Mouse (Mus musculus): ENCODE data around the gene Il3. TPM values are rescaled to one million over a fixed set of nuclear protein-coding genes. Genes with fewer than 3 reads are reported as not detected.
"Not testable (repeated sequence)": the region's sequence is repeated elsewhere in the genome, so short reads cannot be mapped to it uniquely, and the experiment has no call there.

Gene Il3
- polyA plus RNA-seq, 1 experiment: not detected

DNA sequence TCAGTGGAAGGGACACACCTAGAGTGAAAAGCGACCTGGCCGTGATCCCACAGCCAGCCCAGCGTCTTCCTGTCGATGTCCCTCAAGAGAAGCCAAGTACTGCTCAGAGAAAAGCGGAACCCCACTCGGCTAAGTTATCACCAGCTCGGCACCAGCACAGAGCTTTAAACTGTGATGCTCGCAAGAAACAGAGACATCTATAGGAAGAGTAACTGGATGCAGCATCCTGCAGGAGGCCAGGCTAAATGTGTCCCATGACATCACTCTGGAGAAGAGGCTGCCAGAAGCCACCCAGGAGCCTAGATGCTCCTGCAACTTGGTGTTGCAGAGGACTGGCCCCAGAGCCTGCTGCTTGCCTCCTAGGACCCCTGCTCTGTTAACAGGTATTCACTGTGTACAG lies 34.9 kb upstream of the Il3 start:
- H3K27ac ChIP-seq (ENCODE audit: insufficient read depth, low read length): no peak overlapping the region
- WGBS: 86% methylated on average over 8 of the region's 8 CpGs
- TF ChIP-seq CTCF (IDR thresholded peaks at IDR 0.05; ENCODE audit: extremely low read depth, insufficient read depth, insufficient read length, insufficient replicate concordance) (no peak), POLR2A (IDR thresholded peaks at IDR 0.05; ENCODE audit: low read depth, low read length) (no peak)
- H3K4me1 ChIP-seq (ENCODE audit: control insufficient read depth, insufficient read depth, insufficient read length): peaks cover 5% of the 10 kb centered on the region; the same call in 1 of the 2 replicates
- H3K36me3 ChIP-seq (ENCODE audit: control insufficient read depth, insufficient read depth, low read length): no peaks in the 10 kb centered on the region
- no peak for DNase-seq (ENCODE audit: low read depth in 1 of 2, low spot score in 2 of 2)
- peaks cover 12% of the 10 kb centered on the region for H3K27me3 ChIP-seq (ENCODE audit: control insufficient read depth, insufficient read depth, low read length)
- no peak overlapping the region for H3K4me3 ChIP-seq (ENCODE audit: extremely low read depth, insufficient read depth, insufficient read length)

DNA sequence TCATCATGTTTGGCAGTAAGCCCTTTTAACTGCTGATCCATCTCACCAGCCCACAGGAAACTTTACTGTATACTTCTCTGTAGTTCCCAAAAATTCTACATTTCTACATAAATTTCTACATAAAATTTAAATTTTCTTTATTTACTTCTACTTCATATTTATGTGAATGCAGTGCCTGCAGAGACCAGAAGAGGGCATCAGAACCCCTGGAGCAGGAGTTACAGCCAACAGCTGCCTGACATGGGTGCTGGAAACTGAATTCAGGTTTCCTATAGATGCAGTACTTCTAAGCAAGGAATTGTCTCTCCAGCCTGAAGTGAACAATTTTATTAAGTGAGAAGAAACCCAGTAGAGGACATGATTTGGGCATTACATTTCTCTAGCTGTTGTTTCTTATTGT lies 31.7 kb upstream of the Il3 start:
- Histone ChIP-seq H3K4me3 (ENCODE audit: extremely low read depth, insufficient read depth, insufficient read length) (no peak overlapping the region), H3K27me3 (ENCODE audit: control insufficient read depth, insufficient read depth, low read length) (peaks cover 5% of the 10 kb centered on the region), H3K36me3 (ENCODE audit: control insufficient read depth, insufficient read depth, low read length) (no peaks in the 10 kb centered on the region), H3K4me1 (ENCODE audit: control insufficient read depth, insufficient read depth, insufficient read length) (peaks cover under 1% of the 10 kb centered on the region; the same call in 1 of the 2 replicates), H3K27ac (ENCODE audit: insufficient read depth, low read length) (no peak overlapping the region)
- no peak for DNase-seq (ENCODE audit: low read depth in 1 of 2, low spot score in 2 of 2)
- TF ChIP-seq CTCF (IDR thresholded peaks at IDR 0.05; ENCODE audit: extremely low read depth, insufficient read depth, insufficient read length, insufficient replicate concordance): no peak
- no peak for TF ChIP-seq POLR2A (IDR thresholded peaks at IDR 0.05; ENCODE audit: low read depth, low read length)

DNA sequence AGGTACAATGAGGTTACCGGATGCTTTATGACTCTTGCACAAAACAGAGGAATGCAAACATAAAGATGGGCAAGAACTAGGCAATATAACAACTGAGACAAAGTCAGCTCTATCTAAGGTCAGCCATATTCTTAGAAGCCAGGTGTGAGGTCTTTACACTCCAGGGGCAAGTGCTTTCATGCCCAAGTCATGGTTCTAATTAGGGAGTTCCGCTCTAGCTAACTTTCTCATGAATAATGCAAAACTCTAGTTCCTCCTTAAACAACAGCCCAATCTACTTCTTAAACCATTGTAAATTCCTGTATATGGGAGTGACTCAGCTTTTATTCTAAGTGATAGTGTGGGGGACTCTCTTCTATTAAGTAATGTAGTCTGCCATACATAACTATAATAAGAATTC lies 30.4 kb upstream of the Il3 start:
- not testable (repeated sequence) for H3K4me3 ChIP-seq (ENCODE audit: extremely low read depth, insufficient read depth, insufficient read length); H3K4me1 ChIP-seq (ENCODE audit: control insufficient read depth, insufficient read depth, insufficient read length); H3K36me3 ChIP-seq (ENCODE audit: control insufficient read depth, insufficient read depth, low read length); H3K27me3 ChIP-seq (ENCODE audit: control insufficient read depth, insufficient read depth, low read length); DNase-seq (ENCODE audit: low read depth in 1 of 2, low spot score in 2 of 2); H3K27ac ChIP-seq (ENCODE audit: insufficient read depth, low read length)
- 94% methylated on average over 2 of the region's 2 CpGs for WGBS

DNA sequence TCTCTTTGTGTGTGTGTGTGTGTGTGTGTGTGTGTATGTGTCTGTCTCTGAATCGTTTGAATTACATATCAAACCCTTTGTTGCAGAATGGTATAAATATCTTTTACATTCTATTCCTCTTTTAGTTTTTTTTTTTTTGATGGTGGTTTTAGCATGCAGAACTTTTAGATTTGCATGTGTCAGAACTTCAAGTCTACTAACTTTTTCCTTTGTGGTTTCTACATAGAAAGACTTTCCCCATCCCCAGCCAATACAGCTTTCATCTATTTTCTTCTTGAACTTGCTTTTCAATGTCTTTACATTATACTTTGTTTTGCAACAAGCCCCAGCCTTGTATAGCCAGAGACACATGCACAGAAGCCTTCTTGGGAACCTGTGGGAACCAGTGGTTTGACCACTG lies 29.7 kb upstream of the Il3 start:
- no peak overlapping the region for H3K27ac ChIP-seq (ENCODE audit: insufficient read depth, low read length)
- DNase-seq (ENCODE audit: low read depth in 1 of 2, low spot score in 2 of 2): no peak
- no peaks in the 10 kb centered on the region for H3K4me1 ChIP-seq (ENCODE audit: control insufficient read depth, insufficient read depth, insufficient read length)
- no peaks in the 10 kb centered on the region for H3K36me3 ChIP-seq (ENCODE audit: control insufficient read depth, insufficient read depth, low read length)
- H3K27me3 ChIP-seq (ENCODE audit: control insufficient read depth, insufficient read depth, low read length): no peaks in the 10 kb centered on the region
- no peak for TF ChIP-seq POLR2A (IDR thresholded peaks at IDR 0.05; ENCODE audit: low read depth, low read length)
- no peak for TF ChIP-seq CTCF (IDR thresholded peaks at IDR 0.05; ENCODE audit: extremely low read depth, insufficient read depth, insufficient read length, insufficient replicate concordance)
- H3K4me3 ChIP-seq (ENCODE audit: extremely low read depth, insufficient read depth, insufficient read length): no peak overlapping the region
- 65% methylated on average over 1 of the region's 1 CpGs for WGBS

DNA sequence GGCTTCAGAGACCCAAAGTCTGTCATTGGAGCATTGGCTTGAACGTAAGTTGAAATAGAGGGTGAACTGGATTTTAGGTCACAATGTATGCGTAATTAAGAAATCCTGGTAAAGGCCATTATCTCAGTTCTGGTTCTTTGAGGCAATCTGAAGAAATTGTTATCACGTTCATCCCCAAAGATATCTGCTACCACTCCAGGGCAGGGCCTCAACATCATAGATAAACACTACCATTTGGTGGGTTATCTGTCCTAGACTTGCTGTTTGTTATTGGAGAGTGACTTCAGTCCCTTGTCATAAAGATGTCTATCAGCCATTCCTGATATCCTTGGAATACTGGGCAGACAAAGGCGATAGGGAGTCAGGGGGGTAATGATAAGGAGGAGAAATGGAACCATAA lies 28.9 kb upstream of the Il3 start:
- H3K36me3 ChIP-seq (ENCODE audit: control insufficient read depth, insufficient read depth, low read length): no peaks in the 10 kb centered on the region
- no peak for TF ChIP-seq CTCF (IDR thresholded peaks at IDR 0.05; ENCODE audit: extremely low read depth, insufficient read depth, insufficient read length, insufficient replicate concordance)
- TF ChIP-seq POLR2A (IDR thresholded peaks at IDR 0.05; ENCODE audit: low read depth, low read length): no peak
- no peaks in the 10 kb centered on the region for H3K4me1 ChIP-seq (ENCODE audit: control insufficient read depth, insufficient read depth, insufficient read length)
- no peak for DNase-seq (ENCODE audit: low read depth in 1 of 2, low spot score in 2 of 2)
- no peak overlapping the region for H3K4me3 ChIP-seq (ENCODE audit: extremely low read depth, insufficient read depth, insufficient read length)
- 89% methylated on average over 4 of the region's 4 CpGs for WGBS
- H3K27ac ChIP-seq (ENCODE audit: insufficient read depth, low read length): no peak overlapping the region
- H3K27me3 ChIP-seq (ENCODE audit: control insufficient read depth, insufficient read depth, low read length): no peaks in the 10 kb centered on the region

DNA sequence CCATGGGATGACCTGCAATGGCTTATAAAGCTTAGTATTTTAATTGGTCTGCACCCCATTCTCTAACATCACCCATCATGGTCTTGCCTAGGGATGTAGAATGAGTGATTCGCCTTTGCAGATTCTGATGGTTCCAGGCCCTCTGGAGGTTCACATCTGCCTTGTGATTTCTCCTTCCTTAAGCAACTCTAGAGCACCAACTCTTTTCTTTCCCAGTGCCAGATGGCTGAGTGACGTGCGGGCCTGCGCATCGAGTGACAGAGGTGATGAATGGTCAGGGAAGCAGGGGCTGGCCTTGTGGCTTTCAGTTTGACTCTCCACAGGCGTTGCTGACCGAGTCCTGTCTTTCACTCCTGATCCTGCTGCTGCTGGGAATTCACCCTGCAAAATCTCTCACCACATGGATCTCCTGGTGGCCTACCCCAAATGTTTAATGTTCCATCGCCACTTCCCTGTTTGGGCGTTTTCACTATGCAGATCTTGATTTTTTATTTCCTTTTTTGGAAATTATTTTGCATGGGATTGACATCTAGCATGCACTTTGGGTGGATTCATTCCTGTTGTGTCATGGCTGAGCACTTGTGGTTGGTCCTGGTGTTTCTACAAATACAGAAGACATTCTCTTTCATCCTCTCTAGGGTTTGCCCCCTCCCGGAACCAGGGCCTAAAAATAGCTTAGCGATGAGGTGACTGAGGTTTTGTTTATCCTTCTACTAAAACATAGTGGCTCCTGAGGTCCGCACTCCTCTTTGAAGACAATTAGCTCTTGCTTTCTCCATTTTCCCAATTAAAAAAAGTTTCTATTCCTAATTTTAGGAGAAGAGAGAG lies 27.1 kb upstream of the Il3 start:
- no peaks in the 10 kb centered on the region for H3K4me1 ChIP-seq (ENCODE audit: control insufficient read depth, insufficient read depth, insufficient read length)
- H3K27me3 ChIP-seq (ENCODE audit: control insufficient read depth, insufficient read depth, low read length): no peaks in the 10 kb centered on the region
- WGBS: 59% methylated on average over 12 of the region's 12 CpGs
- H3K27ac ChIP-seq (ENCODE audit: insufficient read depth, low read length): no peak overlapping the region
- no peak for DNase-seq (ENCODE audit: low read depth in 1 of 2, low spot score in 2 of 2)
- H3K36me3 ChIP-seq (ENCODE audit: control insufficient read depth, insufficient read depth, low read length): no peaks in the 10 kb centered on the region
- H3K4me3 ChIP-seq (ENCODE audit: extremely low read depth, insufficient read depth, insufficient read length): no peak overlapping the region
- TF ChIP-seq CTCF (IDR thresholded peaks at IDR 0.05; ENCODE audit: extremely low read depth, insufficient read depth, insufficient read length, insufficient replicate concordance) (no peak), POLR2A (IDR thresholded peaks at IDR 0.05; ENCODE audit: low read depth, low read length) (no peak)

DNA sequence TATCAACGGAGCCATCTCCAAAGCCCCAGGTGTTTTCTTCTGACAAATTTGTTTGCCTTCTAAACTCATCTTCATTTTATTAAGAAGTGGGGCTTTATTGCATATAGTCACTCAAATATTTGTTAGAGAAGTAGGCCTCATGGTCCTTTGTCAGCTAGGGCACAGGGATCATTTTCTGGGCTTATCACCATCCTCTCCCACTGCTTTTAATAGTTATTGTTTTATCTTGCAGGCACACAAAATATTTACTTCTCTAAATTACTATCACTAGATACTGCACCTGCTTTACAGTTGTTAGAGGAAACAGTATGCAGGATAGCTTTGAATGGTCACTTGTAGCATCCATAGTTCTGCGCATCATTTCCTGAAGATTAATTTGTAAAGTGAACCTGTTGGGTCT lies 25.1 kb upstream of the Il3 start:
- H3K27me3 ChIP-seq (ENCODE audit: control insufficient read depth, insufficient read depth, low read length): no peaks in the 10 kb centered on the region
- H3K27ac ChIP-seq (ENCODE audit: insufficient read depth, low read length): no peak overlapping the region
- DNase-seq (ENCODE audit: low read depth in 1 of 2, low spot score in 2 of 2): no peak
- no peak overlapping the region for H3K4me3 ChIP-seq (ENCODE audit: extremely low read depth, insufficient read depth, insufficient read length)
- WGBS: 78% methylated on average over 2 of the region's 2 CpGs
- TF ChIP-seq POLR2A (IDR thresholded peaks at IDR 0.05; ENCODE audit: low read depth, low read length) (no peak), CTCF (IDR thresholded peaks at IDR 0.05; ENCODE audit: extremely low read depth, insufficient read depth, insufficient read length, insufficient replicate concordance) (no peak)
- no peaks in the 10 kb centered on the region for H3K36me3 ChIP-seq (ENCODE audit: control insufficient read depth, insufficient read depth, low read length)
- H3K4me1 ChIP-seq (ENCODE audit: control insufficient read depth, insufficient read depth, insufficient read length): peaks cover 2% of the 10 kb centered on the region; the same call in 1 of the 2 replicates
